In the genomic region with DNA sequence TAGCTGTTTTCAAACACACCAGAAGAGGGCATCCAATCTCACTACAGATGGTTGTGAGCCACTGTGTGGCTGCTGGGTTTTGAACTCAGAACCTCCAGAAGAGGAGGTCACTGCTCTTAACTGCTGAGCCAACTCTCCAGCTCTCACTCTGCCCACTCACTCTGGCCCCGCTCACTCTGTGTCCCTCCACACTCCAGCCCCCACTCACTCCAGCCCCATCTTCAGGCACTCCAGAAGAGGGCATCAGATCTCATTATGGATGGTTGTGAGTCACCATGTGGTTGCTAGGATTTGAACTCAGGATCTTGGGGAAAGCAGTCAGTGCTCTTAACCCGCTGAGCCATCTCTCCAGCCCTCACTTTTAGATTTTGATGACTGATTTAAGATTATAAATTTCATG, we compare ENCODE assay signal across 12 mouse cellular contexts.
"Had no signal": no experiment of that assay in that cellular context is flagged by ENCODE, and none has a peak within 500 bp of the region (broad histone marks: within the 10 kb centered on the region; RNA-seq: fewer than 3 reads in every experiment).

No protein-coding gene starts in this region.

- DNase-seq: kidney, adult 18-20 months; kidney, postnatal 10 days; layer of hippocampus, postnatal 36 days; left cerebral cortex, postnatal 4 days; lung, adult 2 months; lung, postnatal 36 days; midbrain, embryonic 14.5 days; thymus, postnatal 36 days had no signal

- H3K4me2 ChIP-seq: liver, embryonic 11.5 days; liver, embryonic 15.5 days; neural tube, embryonic 12.5 days had no signal

- H3K4me3 ChIP-seq: liver, embryonic 15.5 days; neural tube, embryonic 12.5 days had no signal

- H3K36me3 ChIP-seq: liver, embryonic 15.5 days had no signal

- H3K9ac ChIP-seq: liver, embryonic 15.5 days; neural tube, embryonic 12.5 days had no signal

- H3K27ac ChIP-seq: liver, embryonic 15.5 days; neural tube, embryonic 12.5 days had no signal

- H3K4me1 ChIP-seq: liver, embryonic 15.5 days; neural tube, embryonic 12.5 days had no signal

- H3K27me3 ChIP-seq: liver, embryonic 15.5 days; neural tube, embryonic 12.5 days had no signal

- H3K9me3 ChIP-seq: liver, embryonic 15.5 days; neural tube, embryonic 12.5 days had no signal

- ATAC-seq: lung, postnatal 0 days had no signal
